ENCODE assay signal across 11 mouse cellular contexts in the genomic region with DNA sequence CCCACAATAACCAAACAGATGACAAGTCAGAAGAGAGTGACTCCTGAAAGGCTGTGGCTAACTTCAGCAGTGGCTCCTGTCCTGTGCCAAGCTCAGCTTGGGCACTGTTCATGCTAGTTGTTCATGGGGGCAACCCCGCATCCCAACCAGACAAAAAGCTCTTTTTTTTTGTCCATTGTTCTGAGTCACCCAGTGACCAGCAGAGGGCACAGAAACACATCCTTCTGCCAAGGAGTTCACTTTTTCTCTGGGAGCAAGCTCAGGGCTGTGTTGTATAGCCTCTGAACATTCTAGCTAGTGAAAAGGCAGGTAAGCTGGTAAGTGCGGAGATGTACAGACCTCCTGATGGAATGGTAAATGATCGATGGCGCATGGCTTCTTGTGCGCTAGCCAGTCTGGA.
DNase-seq lines count a peak whose midpoint lies in the region; ATAC-seq and TF ChIP-seq lines count a peak whose summit lies in the region.
"Had no signal": no experiment of that assay in that cellular context is flagged by ENCODE, and none has a peak within 500 bp of the region (broad histone marks: within the 10 kb centered on the region; RNA-seq: fewer than 3 reads in every experiment).

No protein-coding gene starts in this region.

- no peak overlapping the region for H3K4me2 ChIP-seq in heart, postnatal 0 days (ENCODE audit: low read depth, low read length)
- no peak overlapping the region for H3K4me2 ChIP-seq in hindbrain, embryonic 15.5 days
- H3K4me2 ChIP-seq in forebrain, embryonic 12.5 days, result no peak overlapping the region
- H3K4me2 ChIP-seq: limb, embryonic 15.5 days had no signal

- DNase-seq in heart, postnatal 0 days (ENCODE audit: low spot score), result no peak
- DNase-seq in heart, postnatal 14 days, result no peak
- peak; percentile 11 for DNase-seq in 3T3-L1 (ENCODE audit: low read depth, low spot score)
- DNase-seq in cerebellum, adult 11-12 months, result peak; percentile 71
- no peak for DNase-seq in adrenal gland, adult 2 months
- no peak for DNase-seq in testis, postnatal 10 days (ENCODE audit: low spot score)
- DNase-seq: heart, adult 18-20 months; thymus, postnatal 14 days had no signal

- H3K4me3 ChIP-seq in heart, postnatal 0 days (ENCODE audit: low read depth, low read length), result no peak overlapping the region
- no peak overlapping the region for H3K4me3 ChIP-seq in hindbrain, embryonic 15.5 days
- no peak overlapping the region for H3K4me3 ChIP-seq in forebrain, embryonic 12.5 days (replicated peaks)
- H3K4me3 ChIP-seq: limb, embryonic 15.5 days had no signal

- TF ChIP-seq CTCF in heart, postnatal 0 days (IDR thresholded peaks at IDR 0.05; ENCODE audit: low read depth), result peak; percentile 56

- intact Hi-C loops in heart, postnatal 14 days (cut with DNase I), result loop anchor here (5.0 kb wide), 1 partner anchor 40 kb away; no protein-coding TSS in a partner anchor

- no peak overlapping the region for H3K9ac ChIP-seq in heart, postnatal 0 days (replicated peaks; ENCODE audit: low read depth, low read length)
- no peak overlapping the region for H3K9ac ChIP-seq in hindbrain, embryonic 15.5 days
- no peak overlapping the region for H3K9ac ChIP-seq in forebrain, embryonic 12.5 days
- H3K9ac ChIP-seq: limb, embryonic 15.5 days had no signal

- H3K27me3 ChIP-seq in heart, postnatal 0 days (ENCODE audit: control insufficient read depth, insufficient read depth, low read length), result no peaks in the 10 kb centered on the region
- H3K27me3 ChIP-seq in hindbrain, embryonic 15.5 days, result no peaks in the 10 kb centered on the region
- H3K27me3 ChIP-seq in forebrain, embryonic 12.5 days, result no peaks in the 10 kb centered on the region

- no peak overlapping the region for H3K27ac ChIP-seq in heart, postnatal 0 days (ENCODE audit: low read depth)
- H3K27ac ChIP-seq in hindbrain, embryonic 15.5 days (replicated peaks), result no peak overlapping the region
- no peak overlapping the region for H3K27ac ChIP-seq in forebrain, embryonic 12.5 days
- H3K27ac ChIP-seq: limb, embryonic 15.5 days had no signal

- H3K36me3 ChIP-seq in heart, postnatal 0 days (replicated peaks; ENCODE audit: control insufficient read depth, insufficient read depth, low read length), result no peaks in the 10 kb centered on the region
- no peaks in the 10 kb centered on the region for H3K36me3 ChIP-seq in hindbrain, embryonic 15.5 days
- H3K36me3 ChIP-seq in forebrain, embryonic 12.5 days (replicated peaks), result no peaks in the 10 kb centered on the region
- H3K36me3 ChIP-seq: limb, embryonic 15.5 days had no signal

- 87% methylated on average over 5 of the region's 5 CpGs for WGBS in heart, postnatal 0 days
- 75% methylated on average over 5 of the region's 5 CpGs for whole genome bisulfite sequencing in hindbrain, embryonic 15.5 days
- 80% methylated on average over 5 of the region's 5 CpGs for WGBS in forebrain, embryonic 12.5 days

- peaks cover 17% of the 10 kb centered on the region; the same call in 1 of the 2 replicates for H3K4me1 ChIP-seq in heart, postnatal 0 days (ENCODE audit: control insufficient read depth, insufficient read depth)
- H3K4me1 ChIP-seq in hindbrain, embryonic 15.5 days (replicated peaks), result peaks cover 25% of the 10 kb centered on the region
- H3K4me1 ChIP-seq in forebrain, embryonic 12.5 days, result peaks cover 10% of the 10 kb centered on the region; the same call in 1 of the 2 replicates
- H3K4me1 ChIP-seq: limb, embryonic 15.5 days had no signal

- H3K9me3 ChIP-seq in heart, postnatal 0 days (replicated peaks; ENCODE audit: control insufficient read depth, low read length), result no peaks in the 10 kb centered on the region
- H3K9me3 ChIP-seq in hindbrain, embryonic 15.5 days, result no peaks in the 10 kb centered on the region
- no peaks in the 10 kb centered on the region for H3K9me3 ChIP-seq in forebrain, embryonic 12.5 days
- H3K9me3 ChIP-seq: limb, embryonic 15.5 days had no signal

- TF ChIP-seq EP300 in heart, postnatal 0 days (IDR thresholded peaks at IDR 0.05; ENCODE audit: low read depth), result no peak

- no peak for ATAC-seq in heart, postnatal 0 days (ENCODE audit: insufficient read depth, low read depth)
- ATAC-seq in hindbrain, embryonic 15.5 days (ENCODE audit: low FRiP score, low read depth), result peak; percentile 10; the same call in 1 of the 2 replicates
- no peak for ATAC-seq in forebrain, embryonic 12.5 days (ENCODE audit: low FRiP score)

Comparison
In these comparisons a context has a peak if more than half of its experiments do, and no peak if none do; other contexts are left out.
1. DNase-seq: peak in 3T3-L1 (single experiment) and cerebellum, adult 11-12 months (single experiment); none in heart, postnatal 0 days (single experiment), heart, postnatal 14 days (0 of 2), adrenal gland, adult 2 months (single experiment) and testis, postnatal 10 days (single experiment).